ENCODE assay signal across 15 mouse cellular contexts in genomic region chr4:126885953-126886352, GRCm38 (mm10).
DNase-seq lines count a peak whose midpoint lies in the region; ATAC-seq and TF ChIP-seq lines count a peak whose summit lies in the region.
"Had no signal": no experiment of that assay in that cellular context is flagged by ENCODE, and none has a peak within 500 bp of the region (broad histone marks: within the 10 kb centered on the region; RNA-seq: fewer than 3 reads in every experiment).

No protein-coding gene starts in this region.

- H3K27ac ChIP-seq in heart, postnatal 0 days (ENCODE audit: low read depth): no peak overlapping the region
- H3K27ac ChIP-seq in heart, embryonic 10.5 days: no peak overlapping the region
- H3K27ac ChIP-seq: embryonic facial prominence, embryonic 15.5 days; hindbrain, embryonic 10.5 days; kidney, embryonic 15.5 days; limb, embryonic 15.5 days had no signal

- no peak for ATAC-seq in heart, postnatal 0 days (ENCODE audit: insufficient read depth, low read depth)
- ATAC-seq in granulocyte monocyte progenitor cell, adult 5-6 weeks (replicated peaks; ENCODE audit: poor library complexity, severe bottlenecking): no peak

- H3K27me3 ChIP-seq in heart, postnatal 0 days (ENCODE audit: control insufficient read depth, insufficient read depth, low read length): no peaks in the 10 kb centered on the region
- no peaks in the 10 kb centered on the region for H3K27me3 ChIP-seq in heart, embryonic 10.5 days (ENCODE audit: insufficient read depth, poor library complexity, severe bottlenecking)
- H3K27me3 ChIP-seq: embryonic facial prominence, embryonic 15.5 days; kidney, embryonic 15.5 days; limb, embryonic 15.5 days had no signal

- 55% methylated on average over 1 of the region's 1 CpGs for WGBS in heart, postnatal 0 days
- 52% methylated on average over 1 of the region's 1 CpGs for WGBS in heart, embryonic 10.5 days

- no peaks in the 10 kb centered on the region for H3K9me3 ChIP-seq in heart, postnatal 0 days (replicated peaks; ENCODE audit: control insufficient read depth, low read length)
- H3K9me3 ChIP-seq in heart, embryonic 10.5 days: no peaks in the 10 kb centered on the region
- H3K9me3 ChIP-seq: embryonic facial prominence, embryonic 15.5 days; hindbrain, embryonic 10.5 days; kidney, embryonic 15.5 days; limb, embryonic 15.5 days had no signal

- no peak for DNase-seq in heart, postnatal 0 days (ENCODE audit: low spot score)
- no peak for DNase-seq in heart, embryonic 10.5 days (ENCODE audit: low spot score)
- peak; percentile 5 for DNase-seq in lung, postnatal 36 days
- no peak for DNase-seq in lung, postnatal 14 days
- DNase-seq in MEL-GATA-1-ER (ENCODE audit: extremely low read depth, low read depth): peak; percentile 10
- peak; percentile 29 for DNase-seq in retina, postnatal 1 day
- DNase-seq in thymus, postnatal 10 days (ENCODE audit: low spot score in 2 of 2): no peak
- DNase-seq: adrenal gland, postnatal 36 days; cerebellum, adult 11-12 months had no signal

- no peak overlapping the region for H3K9ac ChIP-seq in heart, postnatal 0 days (replicated peaks; ENCODE audit: low read depth, low read length)
- H3K9ac ChIP-seq: embryonic facial prominence, embryonic 15.5 days; kidney, embryonic 15.5 days; limb, embryonic 15.5 days had no signal

- H3K36me3 ChIP-seq in heart, postnatal 0 days (replicated peaks; ENCODE audit: control insufficient read depth, insufficient read depth, low read length): peaks cover 51% of the 10 kb centered on the region
- H3K36me3 ChIP-seq in heart, embryonic 10.5 days: peaks cover 62% of the 10 kb centered on the region

- H3K4me3 ChIP-seq in heart, postnatal 0 days (ENCODE audit: low read depth, low read length): no peak overlapping the region
- no peak overlapping the region for H3K4me3 ChIP-seq in heart, embryonic 10.5 days
- H3K4me3 ChIP-seq: embryonic facial prominence, embryonic 15.5 days; hindbrain, embryonic 10.5 days; kidney, embryonic 15.5 days; limb, embryonic 15.5 days; myocyte had no signal

- no peak overlapping the region for H3K4me2 ChIP-seq in heart, postnatal 0 days (ENCODE audit: low read depth, low read length)
- H3K4me2 ChIP-seq: embryonic facial prominence, embryonic 15.5 days; kidney, embryonic 15.5 days; limb, embryonic 15.5 days had no signal

- no peaks in the 10 kb centered on the region for H3K4me1 ChIP-seq in heart, postnatal 0 days (ENCODE audit: control insufficient read depth, insufficient read depth)
- H3K4me1 ChIP-seq in heart, embryonic 10.5 days: no peaks in the 10 kb centered on the region
- H3K4me1 ChIP-seq: embryonic facial prominence, embryonic 15.5 days; hindbrain, embryonic 10.5 days; kidney, embryonic 15.5 days; limb, embryonic 15.5 days had no signal

- no peak for TF ChIP-seq EP300 in heart, postnatal 0 days (IDR thresholded peaks at IDR 0.05; ENCODE audit: low read depth)

- TF ChIP-seq CTCF in heart, postnatal 0 days (IDR thresholded peaks at IDR 0.05; ENCODE audit: low read depth): 0 out of 2 replicates have a peak, but pooled peaks have one; percentile 16

Comparison
In these comparisons a context has a peak if more than half of its experiments do, and no peak if none do; other contexts are left out.
1. DNase-seq: peak in lung, postnatal 36 days (single experiment), MEL-GATA-1-ER (single experiment) and retina, postnatal 1 day (single experiment); none in heart, postnatal 0 days (single experiment), heart, embryonic 10.5 days (single experiment), lung, postnatal 14 days (single experiment) and thymus, postnatal 10 days (0 of 2).